Mouse (Mus musculus) cerebellum, adult 11-12 months (tissue): Measurements from ENCODE around the gene Tyro3.

ENCODE experiments used
- DNase-seq: peaks from one replicate; pipeline ENCODE4 v3.0.0; 2022

The Tyro3 gene

GRCm38 (mm10) chr2:119797279-119797783, at the start of gene Tyro3:
TSS of gene Tyro3 (plus strand) at chr2:119797733.
- no peak for DNase-seq

GRCm38 (mm10) chr2:119749260-119749659, 48.3 kb upstream of the Tyro3 start:
- no peak for DNase-seq

GRCm38 (mm10) chr2:119757601-119758100, 39.9 kb upstream of the Tyro3 start:
- DNase-seq: peak; percentile 35

- peak; percentile 35 for DNase-seq
Measured at GRCm38 (mm10) chr2:119758101-119758843, 39.3 kb upstream of the Tyro3 start.

GRCm38 (mm10) chr2:119758844-119759835, 38.4 kb upstream of the Tyro3 start:
- DNase-seq: no peak

- no peak for DNase-seq
Measured at GRCm38 (mm10) chr2:119760251-119760650, 37.3 kb upstream of the Tyro3 start, which contains the start of gene Ltk. TSS of gene Ltk (minus strand) at chr2:119760431.

GRCm38 (mm10) chr2:119762276-119762675, 35.3 kb upstream of the Tyro3 start:
- no peak for DNase-seq

- DNase-seq: no peak
Measured at GRCm38 (mm10) chr2:119763924-119764323, 33.6 kb upstream of the Tyro3 start.

- DNase-seq: no peak
Measured at GRCm38 (mm10) chr2:119767246-119767645, 30.3 kb upstream of the Tyro3 start.

GRCm38 (mm10) chr2:119787206-119787883, 10.2 kb upstream of the Tyro3 start, which contains the start of gene Rpap1:
TSS of gene Rpap1 (minus strand) at chr2:119787537.
- DNase-seq: peak; percentile 75

- no peak for DNase-seq
Measured at GRCm38 (mm10) chr2:119789996-119790395, 7.5 kb upstream of the Tyro3 start.

GRCm38 (mm10) chr2:119798246-119798927, 854 bp downstream of the Tyro3 start:
- DNase-seq: peak; percentile 63

GRCm38 (mm10) chr2:119799181-119799960, 1.8 kb downstream of the Tyro3 start:
- DNase-seq: peak; percentile 75

- no peak for DNase-seq
Measured at GRCm38 (mm10) chr2:119799961-119800550, 2.5 kb downstream of the Tyro3 start.

- peak; percentile 91 for DNase-seq
Measured at GRCm38 (mm10) chr2:119800876-119801846, 3.6 kb downstream of the Tyro3 start.

GRCm38 (mm10) chr2:119802767-119803617, 5.5 kb downstream of the Tyro3 start:
- peak; percentile 53 for DNase-seq

- DNase-seq: peak; percentile 34
Measured at GRCm38 (mm10) chr2:119803618-119804274, 6.2 kb downstream of the Tyro3 start.

GRCm38 (mm10) chr2:119804275-119804628, 6.7 kb downstream of the Tyro3 start:
- DNase-seq: no peak
